Mouse (Mus musculus): ENCODE measurements around the gene Esp31.

The Esp31 gene

DNA sequence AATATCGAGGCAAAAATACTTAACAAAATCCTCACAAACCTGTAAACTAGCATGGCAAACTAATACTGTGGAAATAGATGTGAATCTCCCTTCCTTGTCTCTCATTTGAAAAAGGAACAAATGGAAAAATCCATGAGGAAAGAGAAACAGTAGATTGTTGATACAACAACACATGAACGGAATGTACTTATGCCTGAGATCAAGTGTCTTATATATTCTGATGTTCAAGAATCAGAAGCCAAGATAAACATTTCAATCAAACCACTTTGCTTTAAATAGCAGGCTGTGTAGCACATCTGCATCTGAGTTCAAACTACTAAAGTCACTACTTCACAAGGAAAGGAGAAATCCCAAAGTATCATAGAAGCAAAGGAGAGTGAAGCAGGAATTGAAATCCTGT lies at the start of gene Esp31:
Gene Esp31, plus strand, starts transcription at position 301 of the 400 bp plus-strand sequence.
- DNase-seq (ENCODE audit: low spot score), result no peak

All from testis, postnatal 14 days (tissue).